Comparison of ENCODE assay signal across 12 mouse cellular contexts in genomic region chr9:103645724-103646123, GRCm38 (mm10).
"Had no signal": no experiment of that assay in that cellular context is flagged by ENCODE, and none has a peak within 500 bp of the region (broad histone marks: within the 10 kb centered on the region; RNA-seq: fewer than 3 reads in every experiment).

No protein-coding gene starts in this region.

- DNase-seq: retina, postnatal 1 day; right cerebral cortex, adult 18-20 months; right cerebral cortex, postnatal 14 days; right cerebral cortex, postnatal 25 days; right cerebral cortex, postnatal 4 days; spleen, adult 18-20 months; thymus, adult 18-20 months; thymus, adult 2 months; thymus, postnatal 14 days; thymus, postnatal 25 days; thymus, postnatal 36 days; thymus, postnatal 4 days had no signal
